Mouse (Mus musculus) B cell, adult 62 days (primary cell): Measurements from ENCODE around the gene Yrdc. TPM values are rescaled to one million over a fixed set of nuclear protein-coding genes. Genes with fewer than 3 reads are reported as not detected.

Experiments used
- total RNA-seq: library from RNA; stranded (reverse); gene quantifications from 4 replicates; pipeline ENCODE4 v1.2.4, GENCODE M21; 2023

The Yrdc gene
- 101 to 124 TPM (median 115 TPM) in 4 replicates for total RNA-seq

DNA sequence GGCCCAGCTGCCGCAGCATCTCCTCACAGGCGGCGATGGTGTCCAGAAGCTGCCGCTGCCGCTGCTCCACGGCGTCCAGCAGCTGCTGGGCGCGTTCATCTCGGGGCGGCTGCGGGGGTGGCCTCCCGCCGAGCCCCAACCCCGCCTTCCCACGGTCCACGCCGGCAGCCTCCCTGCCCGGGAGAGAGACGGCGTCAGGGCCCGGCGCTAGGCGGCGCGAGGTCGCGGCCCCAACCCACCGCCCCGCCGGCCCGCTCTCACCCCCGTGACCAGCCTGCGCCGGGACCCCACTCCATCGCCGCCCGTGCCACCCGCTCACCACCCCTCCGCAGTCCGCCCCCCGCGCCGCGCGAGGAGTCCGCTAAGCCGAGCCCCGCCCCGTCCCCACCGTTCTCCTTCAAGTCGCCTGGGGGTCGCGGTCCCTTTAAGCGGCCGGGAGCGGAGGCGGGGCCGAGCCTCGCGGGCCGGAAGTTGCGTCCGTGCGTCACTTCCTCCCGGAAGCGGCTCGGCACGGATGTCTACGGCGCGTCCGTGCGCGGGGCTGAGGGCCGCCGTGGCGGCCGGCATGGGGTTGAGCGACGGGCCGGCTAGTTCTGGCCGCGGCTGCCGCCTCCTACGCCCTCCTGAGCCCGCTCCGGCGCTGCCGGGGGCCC, at the start of gene Yrdc:
Gene Yrdc, plus strand, starts transcription at position 419 of the 653 bp plus-strand sequence.

DNA sequence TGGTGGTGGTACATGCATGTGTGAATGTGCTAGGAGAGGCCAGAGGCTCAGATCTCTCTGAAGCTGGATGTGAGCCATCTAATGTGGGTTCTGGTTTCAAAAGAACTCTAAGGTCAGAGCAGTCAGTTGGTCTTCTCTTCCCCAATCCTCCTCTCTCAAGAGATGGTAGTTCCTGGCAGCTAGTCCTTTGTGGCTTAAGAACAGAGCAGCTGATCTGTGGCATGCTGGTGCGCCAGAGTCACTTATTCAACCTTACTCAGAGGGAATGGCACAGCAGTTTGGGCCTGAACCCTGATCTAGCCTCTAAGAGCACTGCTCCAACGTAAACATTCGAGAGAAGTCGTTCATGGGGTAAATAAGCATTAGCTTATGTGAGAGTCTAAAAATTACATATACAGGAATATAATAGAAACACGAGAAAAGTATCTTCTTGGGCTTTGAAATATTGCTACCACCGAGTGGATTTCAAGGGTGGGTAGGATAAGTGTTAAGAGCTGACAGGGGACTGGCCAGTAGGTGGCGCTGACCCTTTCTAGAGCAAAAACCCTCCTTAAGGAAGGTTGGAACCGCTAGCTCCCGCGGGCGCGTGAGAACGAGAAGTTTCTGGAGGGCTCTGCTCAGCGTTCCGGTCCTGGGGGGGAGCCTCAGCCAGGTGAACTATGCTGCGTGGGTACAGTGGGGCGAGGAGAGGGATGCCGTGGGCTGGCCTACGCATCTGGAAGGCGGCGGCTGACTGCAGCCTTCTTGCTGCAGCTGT, 48.7 kb upstream of the Yrdc start, which contains the start of gene Mtf1:
Gene Mtf1, plus strand, starts transcription at position 553 of the 757 bp plus-strand sequence.

DNA sequence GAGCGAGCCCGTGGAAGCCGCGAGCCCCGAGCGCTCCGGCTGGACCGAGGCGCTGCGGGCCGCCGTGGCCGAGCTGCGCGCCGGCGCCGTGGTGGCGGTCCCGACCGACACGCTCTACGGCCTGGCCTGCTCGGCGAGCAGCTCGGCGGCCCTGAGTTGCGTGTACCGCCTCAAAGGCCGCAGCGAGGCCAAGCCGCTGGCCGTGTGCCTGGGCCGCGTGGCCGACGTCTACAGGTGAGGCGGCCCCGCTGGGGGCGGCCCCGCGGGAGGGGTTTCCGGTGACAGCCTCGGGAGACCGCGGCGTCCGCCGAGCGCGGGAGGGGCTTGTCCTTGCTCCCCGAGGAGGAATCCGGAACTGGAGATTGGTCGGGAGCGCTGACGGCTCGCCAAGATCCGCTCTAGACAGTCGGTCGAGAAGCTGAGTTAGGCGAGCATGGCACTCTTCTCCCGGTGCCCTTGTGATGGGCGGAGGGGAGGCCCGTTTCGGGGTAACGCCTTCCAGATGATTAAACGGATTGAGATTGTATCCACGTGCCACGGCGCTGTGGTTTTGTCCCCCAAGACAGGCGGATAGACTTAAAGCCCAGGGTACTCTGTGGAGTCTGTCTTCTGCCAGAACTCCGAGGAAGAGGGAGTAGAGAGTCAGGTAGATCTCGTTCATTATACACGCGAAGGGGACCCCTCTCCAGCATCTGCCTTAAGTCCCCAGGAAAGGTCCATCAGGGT, 617 bp downstream of the Yrdc start, which contains the start of gene 1110065P20Rik:
Gene 1110065P20Rik, minus strand, starts transcription at position 264 of the 726 bp plus-strand sequence.

GRCm38 (mm10) chr4:124861283-124862188, 11.1 kb downstream of the Yrdc start, which contains the start of gene Maneal:
Gene Maneal (minus strand): TSS chr4:124862171.

DNA sequence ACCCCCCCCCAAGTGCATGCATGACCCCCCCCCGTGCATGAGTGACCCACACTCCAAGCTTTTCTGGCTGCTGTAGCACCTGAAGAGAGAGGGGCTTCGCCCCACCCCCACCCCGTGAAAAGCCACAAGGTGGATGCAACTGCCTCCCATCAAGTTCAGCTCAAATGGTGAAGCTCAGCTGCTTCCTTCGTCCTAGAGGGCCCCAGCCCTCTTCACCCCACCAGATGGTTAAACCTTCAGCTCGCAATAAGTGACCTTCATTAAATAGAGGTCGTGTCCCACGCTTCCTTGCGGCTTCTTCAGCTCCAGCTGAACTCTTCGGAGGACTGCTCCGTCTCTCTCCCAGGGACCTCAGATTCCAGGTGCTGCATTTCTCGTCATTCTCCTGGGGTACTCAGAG, 30.1 kb downstream of the Yrdc start, which contains the start of gene Epha10:
Gene Epha10, plus strand, starts transcription at position 301 of the 400 bp plus-strand sequence.

Other genes with a start within 250 kb of the Yrdc start
- gene 3100002H09Rik, start 239.9 kb upstream of the Yrdc start, total RNA-seq, result not detected in 4 replicates
- not detected in 4 replicates for gene Pou3f1, start 193.9 kb upstream of the Yrdc start, total RNA-seq
- gene Utp11, start 157.1 kb upstream of the Yrdc start, total RNA-seq, result 19.1 to 21.9 TPM (median 21.0 TPM) in 4 replicates
- 11.4 to 13.3 TPM (median 12.5 TPM) in 4 replicates for gene Fhl3, start 150.0 kb upstream of the Yrdc start, total RNA-seq
- 47.0 to 62.9 TPM (median 54.7 TPM) in 4 replicates for gene Sf3a3, start 135.9 kb upstream of the Yrdc start, total RNA-seq
- gene Inpp5b, start 108.8 kb upstream of the Yrdc start, total RNA-seq, result 33.1 to 47.4 TPM (median 40.8 TPM) in 4 replicates
- 35.5 to 42.3 TPM (median 40.0 TPM) in 4 replicates for gene Mtf1, start 48.6 kb upstream of the Yrdc start, total RNA-seq
- gene 1110065P20Rik, start 517 bp downstream of the Yrdc start, total RNA-seq, result 9.6 to 14.4 TPM (median 12.3 TPM) in 4 replicates
- 0.33 to 0.78 TPM (median 0.47 TPM) in 4 replicates for gene Maneal, start 11.5 kb downstream of the Yrdc start, total RNA-seq
- not detected in 4 replicates for gene Epha10, start 30.2 kb downstream of the Yrdc start, total RNA-seq
- gene 9930104L06Rik, start 86.4 kb downstream of the Yrdc start, total RNA-seq, result 14.6 to 19.8 TPM (median 17.3 TPM) in 4 replicates
- 2.8 to 3.5 TPM (median 3.0 TPM) in 4 replicates for gene Cdca8, start 88.6 kb downstream of the Yrdc start, total RNA-seq
- not detected in 4 replicates for gene Rspo1, start 135.8 kb downstream of the Yrdc start, total RNA-seq
- 88.6 to 102 TPM (median 99.5 TPM) in 4 replicates for gene Gnl2, start 165.9 kb downstream of the Yrdc start, total RNA-seq
- not detected in 4 replicates for gene Dnali1, start 215.0 kb downstream of the Yrdc start, total RNA-seq
- 31.2 to 32.3 TPM (median 31.5 TPM) in 4 replicates for gene Snip1, start 216.0 kb downstream of the Yrdc start, total RNA-seq
- 40.5 to 50.9 TPM (median 44.1 TPM) in 4 replicates for gene Meaf6, start 234.5 kb downstream of the Yrdc start, total RNA-seq